Mouse (Mus musculus) lung, postnatal 0 days (tissue): Measurements from ENCODE around the gene Fam126b. TPM values are rescaled to one million over a fixed set of nuclear protein-coding genes. Genes with fewer than 3 reads are reported as not detected.
A peak's percentile ranks its signal among the peaks of the same experiment; 100 is the strongest.
"Not testable (repeated sequence)": the region's sequence is repeated elsewhere in the genome, so short reads cannot be mapped to it uniquely, and the experiment has no call there.

Experiments used
- ATAC-seq: fragments of 200-750 bp; cut with Nextera tagmentation; 2 replicates; pipeline ENCODE4 v1.8.0; 2017; ENCODE audit warnings: moderate library complexity
- DNase-seq: peaks from one replicate; pipeline ENCODE4 v3.0.0-alpha.2; 2016; ENCODE audit warnings: low spot score
- H3K27ac ChIP-seq: fragments of 300-500 bp; sonication (generic); 2 replicates; pipeline ENCODE4 v1.5.1; 2014; ENCODE audit warnings: antibody characterized with exemption, mild to moderate bottlenecking, low read length, mixed read lengths
- H3K27me3 ChIP-seq: fragments of 300-500 bp; sonication (generic); replicated peaks from 2 replicates; pipeline ENCODE4 v1.6.1; 2014; ENCODE audit warnings: low read length, mixed read lengths; ENCODE audit not compliant: insufficient read depth
- H3K36me3 ChIP-seq: fragments of 300-500 bp; sonication (generic); 2 replicates; pipeline ENCODE4 v1.6.1; 2014; ENCODE audit warnings: low read length, mixed read lengths; ENCODE audit not compliant: insufficient read depth
- H3K4me1 ChIP-seq: fragments of 300-500 bp; sonication (generic); 2 replicates; pipeline ENCODE4 v1.6.1; 2014; ENCODE audit warnings: antibody characterized with exemption, low read depth, low read length, mixed read lengths; ENCODE audit not compliant: insufficient read depth
- H3K4me2 ChIP-seq: fragments of 300-500 bp; sonication (generic); replicated peaks from 2 replicates; pipeline ENCODE4 v1.6.1; 2014; ENCODE audit warnings: low read depth, mild to moderate bottlenecking, low read length, moderate library complexity, mixed read lengths
- H3K4me3 ChIP-seq: fragments of 300-500 bp; sonication (generic); 2 replicates; pipeline ENCODE4 v1.5.1; 2014; ENCODE audit warnings: low read depth, low read length
- H3K9ac ChIP-seq: fragments of 300-500 bp; sonication (generic); replicated peaks from 2 replicates; pipeline ENCODE4 v1.6.1; 2014; ENCODE audit warnings: low read depth, mild to moderate bottlenecking
- H3K9me3 ChIP-seq: fragments of 300-500 bp; sonication (generic); 2 replicates; pipeline ENCODE4 v1.6.1; 2016; ENCODE audit warnings: low read length, mixed read lengths
- CTCF ChIP-seq: IDR thresholded peaks from 2 replicates; pipeline ENCODE4 v1.5.1; 2016; ENCODE audit warnings: antibody characterized with exemption, mild to moderate bottlenecking
- EP300 ChIP-seq: IDR thresholded peaks from 2 replicates; pipeline ENCODE4 v1.6.1; 2016; ENCODE audit warnings: antibody characterized with exemption, mild to moderate bottlenecking, control low read depth
- WGBS: fragments of 180-500 bp; shearing (Covaris S2); extraction: QIAGEN DNeasy Blood & Tissue Kit; methylation state at CpG from one replicate; pipeline ENCODE4 v1.1.7; 2014; 5-methylcytosine and 5-hydroxymethylcytosine counted together
- polyA plus RNA-seq: library from polyadenylated mRNA; unstranded; fragments of >200 nt; fragmentation: Nextera tagmentation; extraction: Ambion mirVana; gene quantifications from 2 replicates; pipeline ENCODE4 v1.2.1, GENCODE M21; 2015

Gene Fam126b
- polyA plus RNA-seq, 1 experiment from 2014 or later = 6.6 TPM

DNA sequence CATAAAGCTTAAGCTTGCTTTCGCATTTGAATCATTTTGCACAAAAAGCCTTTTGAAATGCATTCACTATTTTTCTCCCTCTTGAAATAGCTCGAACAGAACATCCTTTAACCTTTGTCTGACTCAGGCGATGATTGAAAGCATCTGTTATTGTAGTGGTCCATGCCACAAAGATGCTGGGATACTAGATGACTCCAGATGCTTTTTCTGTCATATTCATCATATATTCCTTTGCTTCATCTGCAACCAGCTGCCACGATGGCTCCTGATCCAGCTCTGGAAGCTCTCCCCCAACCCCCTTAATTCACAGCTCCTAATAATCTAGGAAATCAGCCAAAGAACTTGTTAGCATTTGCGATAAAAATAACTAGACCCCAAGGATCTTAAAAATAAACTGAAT lies 31.0 kb upstream of the Fam126b start:
- H3K4me2 ChIP-seq = no peak overlapping the region

DNA sequence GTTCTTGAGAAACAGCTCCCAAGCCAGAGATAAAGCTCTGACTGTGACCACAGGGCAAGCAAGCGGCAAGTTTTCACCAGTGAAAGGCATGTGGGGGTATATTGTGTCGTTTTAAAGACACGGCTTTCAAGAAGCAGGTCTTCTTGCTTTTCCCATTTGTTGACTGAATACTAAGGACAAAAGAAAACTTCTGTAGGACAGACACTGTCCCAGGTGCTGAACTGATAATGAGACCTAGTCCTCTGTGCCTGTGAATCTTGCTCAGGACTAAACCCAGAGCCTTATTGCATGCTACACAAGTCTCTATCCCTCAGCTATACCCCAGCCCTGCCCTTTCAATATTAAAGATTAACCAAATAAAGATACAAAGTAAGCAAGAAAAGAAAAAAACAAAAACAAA lies 30.1 kb upstream of the Fam126b start:
- ATAC-seq (no peak), DNase-seq (no peak)

More for the DNA sequence above, 31.0 kb upstream of the Fam126b start:
- H3K4me1 ChIP-seq = no peaks in the 10 kb centered on the region
- H3K27ac ChIP-seq = no peak overlapping the region
- H3K4me3 ChIP-seq = no peak overlapping the region
- H3K27me3 ChIP-seq = no peaks in the 10 kb centered on the region
- no peaks in the 10 kb centered on the region for H3K36me3 ChIP-seq
- WGBS = 59% methylated on average over 5 of the region's 5 CpGs
- H3K9me3 ChIP-seq = no peaks in the 10 kb centered on the region
- TF ChIP-seq CTCF (no peak), EP300 (no peak)
- ATAC-seq (no peak), DNase-seq (peak; percentile 35)
- H3K9ac ChIP-seq = no peak overlapping the region

DNA sequence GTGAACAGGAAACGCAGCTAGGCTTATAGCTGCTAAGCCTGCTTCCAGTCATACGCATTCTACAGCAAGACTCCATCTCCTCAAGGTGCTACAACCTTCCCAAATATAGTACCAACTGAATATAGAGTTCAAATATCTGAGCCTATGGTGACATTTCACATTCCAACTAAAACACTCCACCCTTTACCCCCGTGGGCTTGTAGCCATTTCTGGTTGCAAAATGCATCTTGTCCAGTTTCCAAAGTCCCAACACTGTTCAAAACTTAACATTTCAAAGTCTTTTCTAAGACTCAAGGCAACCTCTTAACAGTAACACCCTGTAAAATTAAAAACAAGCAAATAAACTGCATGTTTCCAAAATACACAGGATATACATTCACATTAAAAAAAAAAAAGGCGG lies 29.0 kb upstream of the Fam126b start:
- Histone ChIP-seq H3K4me3 (no peak overlapping the region), H3K27me3 (no peaks in the 10 kb centered on the region), H3K4me1 (no peaks in the 10 kb centered on the region), H3K27ac (no peak overlapping the region), H3K9ac (no peak overlapping the region), H3K36me3 (no peaks in the 10 kb centered on the region), H3K9me3 (no peaks in the 10 kb centered on the region), H3K4me2 (no peak overlapping the region)
- no peak for ATAC-seq
- peak; percentile 10 for DNase-seq
- 83% methylated on average over 4 of the region's 4 CpGs for WGBS
- TF ChIP-seq EP300 = no peak
- TF ChIP-seq CTCF = no peak

More for the DNA sequence above, 30.1 kb upstream of the Fam126b start:
- Histone ChIP-seq H3K4me3 (no peak overlapping the region), H3K4me1 (no peaks in the 10 kb centered on the region), H3K9ac (no peak overlapping the region), H3K9me3 (no peaks in the 10 kb centered on the region), H3K4me2 (no peak overlapping the region), H3K27me3 (no peaks in the 10 kb centered on the region), H3K36me3 (no peaks in the 10 kb centered on the region), H3K27ac (no peak overlapping the region)
- 73% methylated on average over 3 of the region's 3 CpGs for WGBS
- no peak for TF ChIP-seq CTCF
- TF ChIP-seq EP300 = no peak

DNA sequence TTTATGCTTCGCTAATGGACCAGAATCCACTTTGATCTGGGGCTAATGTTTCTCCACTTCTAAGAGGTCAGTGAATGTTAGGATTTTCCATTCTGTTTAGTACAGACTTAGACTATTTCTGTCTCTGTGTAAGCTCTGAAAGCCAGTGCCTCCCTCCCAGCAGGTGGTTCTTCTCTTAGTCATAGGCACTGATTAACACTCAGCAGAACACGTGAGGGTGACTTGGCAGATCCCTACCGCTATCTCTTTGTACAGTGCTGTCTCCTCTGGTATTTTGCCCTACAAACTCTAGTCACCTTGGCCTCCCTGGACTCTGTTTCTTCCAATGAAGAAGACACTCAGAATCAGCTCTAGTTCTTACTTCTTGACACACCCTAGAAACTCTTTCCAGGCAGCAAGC lies 28.3 kb upstream of the Fam126b start:
- Histone ChIP-seq H3K9me3 (no peaks in the 10 kb centered on the region), H3K9ac (no peak overlapping the region), H3K4me3 (no peak overlapping the region), H3K27me3 (no peaks in the 10 kb centered on the region), H3K27ac (no peak overlapping the region), H3K36me3 (no peaks in the 10 kb centered on the region), H3K4me2 (no peak overlapping the region), H3K4me1 (no peaks in the 10 kb centered on the region)
- DNase-seq (peak; percentile 75), ATAC-seq (peak; percentile 67)
- no peak for TF ChIP-seq CTCF
- no peak for TF ChIP-seq EP300
- WGBS = 55% methylated on average over 3 of the region's 3 CpGs

DNA sequence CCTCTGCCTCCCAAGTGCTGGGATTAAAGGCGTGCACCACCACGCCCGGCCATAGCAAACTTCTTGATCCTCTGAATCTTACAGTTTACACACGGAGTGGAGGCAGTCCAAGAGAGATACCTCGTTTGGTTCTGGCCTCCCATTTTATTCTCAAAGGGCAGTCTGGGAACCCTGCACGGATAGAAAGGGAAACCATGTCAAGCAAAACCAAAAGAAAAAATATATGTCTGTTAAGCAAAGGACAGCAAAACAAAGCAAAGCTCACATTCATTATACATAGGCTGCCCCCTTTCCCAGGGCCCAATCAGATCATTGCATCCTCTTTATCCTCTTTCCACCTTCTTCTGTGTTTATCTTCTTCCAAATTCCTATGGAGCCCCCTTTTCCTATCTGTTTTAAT lies 27.7 kb upstream of the Fam126b start:
- 75% methylated on average over 6 of the region's 6 CpGs for WGBS
- H3K4me1 ChIP-seq = no peaks in the 10 kb centered on the region
- H3K27me3 ChIP-seq = no peaks in the 10 kb centered on the region
- no peak overlapping the region for H3K27ac ChIP-seq
- no peak for ATAC-seq
- no peak overlapping the region for H3K4me2 ChIP-seq
- no peak overlapping the region for H3K9ac ChIP-seq
- H3K36me3 ChIP-seq = no peaks in the 10 kb centered on the region
- TF ChIP-seq CTCF = no peak
- TF ChIP-seq EP300 = no peak
- DNase-seq = peak; percentile 14
- no peak overlapping the region for H3K4me3 ChIP-seq
- H3K9me3 ChIP-seq = no peaks in the 10 kb centered on the region

DNA sequence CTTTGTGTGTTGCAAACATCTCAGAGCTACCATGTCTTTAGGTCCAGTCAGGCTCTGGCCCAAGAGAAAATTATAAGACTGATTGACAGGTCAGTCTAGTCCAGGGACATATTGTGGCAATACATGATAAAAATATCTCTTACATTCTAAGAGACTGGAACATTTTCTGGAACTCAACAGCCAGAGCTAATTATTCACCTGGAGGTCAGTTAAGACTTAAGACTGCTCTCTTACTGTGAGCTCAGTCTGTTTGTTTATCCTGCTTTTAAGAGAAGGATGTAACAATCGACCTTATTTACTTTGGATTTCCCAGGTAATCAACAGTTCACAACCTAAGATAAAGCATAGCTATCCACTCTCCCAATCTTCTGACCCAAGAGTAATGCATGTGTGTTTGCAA lies 24.5 kb upstream of the Fam126b start:
- H3K9ac ChIP-seq = no peak overlapping the region
- DNase-seq = peak; percentile 30
- 15% methylated on average over 1 of the region's 1 CpGs for WGBS

DNA sequence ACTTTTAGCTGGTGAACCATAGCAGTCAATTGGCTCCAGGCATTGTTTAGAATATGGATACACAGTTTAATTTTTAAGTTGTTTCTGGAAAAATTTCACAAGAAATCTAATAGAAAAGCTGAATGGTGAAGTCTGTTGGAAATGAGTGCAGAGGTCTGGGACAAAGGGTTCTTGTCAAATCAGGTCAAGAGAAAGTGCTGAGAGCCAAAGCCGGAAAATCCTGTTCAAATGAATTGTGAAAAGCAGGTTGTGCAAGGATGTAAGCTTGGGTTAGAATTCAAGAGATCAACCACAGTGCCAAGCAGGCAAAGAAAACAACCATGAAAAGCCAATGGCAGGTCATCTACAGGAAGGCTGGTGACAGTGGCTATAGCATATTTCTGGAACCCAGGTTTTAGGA lies 24.0 kb upstream of the Fam126b start:
- Histone ChIP-seq H3K9me3 (no peaks in the 10 kb centered on the region), H3K36me3 (no peaks in the 10 kb centered on the region), H3K27ac (no peak overlapping the region), H3K4me2 (no peak overlapping the region), H3K27me3 (no peaks in the 10 kb centered on the region), H3K4me3 (no peak overlapping the region), H3K9ac (no peak overlapping the region), H3K4me1 (no peaks in the 10 kb centered on the region)
- DNase-seq = peak; percentile 69
- peak; percentile 47 for TF ChIP-seq EP300
- no peak for TF ChIP-seq CTCF
- peak; percentile 60 for ATAC-seq
- 49% methylated on average over 1 of the region's 1 CpGs for WGBS

More for the DNA sequence above, 24.5 kb upstream of the Fam126b start:
- TF ChIP-seq EP300 (no peak), CTCF (no peak)
- peak; percentile 21; the same call in 1 of the 2 replicates for ATAC-seq
- H3K4me2 ChIP-seq = no peak overlapping the region
- H3K9me3 ChIP-seq = no peaks in the 10 kb centered on the region
- H3K4me1 ChIP-seq = no peaks in the 10 kb centered on the region
- H3K4me3 ChIP-seq = no peak overlapping the region
- H3K27me3 ChIP-seq = no peaks in the 10 kb centered on the region
- H3K27ac ChIP-seq = no peak overlapping the region
- no peaks in the 10 kb centered on the region for H3K36me3 ChIP-seq

DNA sequence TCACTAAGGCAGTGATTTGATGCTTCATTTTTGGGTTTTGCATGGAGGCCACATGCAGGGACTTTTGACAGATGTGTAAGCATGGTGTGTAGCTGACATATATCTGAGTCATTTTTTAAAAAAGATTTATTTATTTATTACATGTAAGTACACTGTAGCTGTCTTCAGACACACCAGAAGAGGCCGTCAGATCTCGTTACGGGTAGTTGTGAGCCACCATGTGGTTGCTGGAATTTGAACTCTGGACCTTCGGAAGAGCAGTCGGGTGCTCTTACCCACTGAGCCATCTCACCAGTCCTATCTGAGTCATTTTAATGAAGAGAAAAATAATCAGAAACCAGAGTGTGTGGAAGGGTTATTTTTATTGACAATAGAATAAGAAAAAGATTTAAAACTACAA lies 23.5 kb upstream of the Fam126b start:
- WGBS = 78% methylated on average over 5 of the region's 5 CpGs
- not testable (repeated sequence) for H3K4me2 ChIP-seq, DNase-seq

More for the DNA sequence above, 23.5 kb upstream of the Fam126b start:
- H3K36me3 ChIP-seq, ATAC-seq, H3K4me1 ChIP-seq, H3K27ac ChIP-seq, H3K27me3 ChIP-seq, H3K9ac ChIP-seq, H3K4me3 ChIP-seq, H3K9me3 ChIP-seq: not testable (repeated sequence)
